Mouse (Mus musculus) erythroblast, embryonic 14.5 days (primary cell): ENCODE results near the gene Ceacam16.

Source experiments
- GATA1 ChIP-seq: IDR thresholded peaks from 2 replicates; pipeline ENCODE4 v1.6.1; 2012; ENCODE audit warnings: low read length, inconsistent platforms, mixed read lengths
- TAL1 ChIP-seq: IDR thresholded peaks from 3 replicates; pipeline ENCODE4 v1.6.1; 2012; ENCODE audit warnings: low read length, inconsistent platforms, mixed read lengths

GRCm38 (mm10) chr7:19813161-19813560, 47.9 kb downstream of the Ceacam16 start:
- TF ChIP-seq GATA1: no peak
- TF ChIP-seq TAL1: no peak
